Mouse (Mus musculus): ENCODE data around the gene Ulk4.

Ulk4 gene

DNA sequence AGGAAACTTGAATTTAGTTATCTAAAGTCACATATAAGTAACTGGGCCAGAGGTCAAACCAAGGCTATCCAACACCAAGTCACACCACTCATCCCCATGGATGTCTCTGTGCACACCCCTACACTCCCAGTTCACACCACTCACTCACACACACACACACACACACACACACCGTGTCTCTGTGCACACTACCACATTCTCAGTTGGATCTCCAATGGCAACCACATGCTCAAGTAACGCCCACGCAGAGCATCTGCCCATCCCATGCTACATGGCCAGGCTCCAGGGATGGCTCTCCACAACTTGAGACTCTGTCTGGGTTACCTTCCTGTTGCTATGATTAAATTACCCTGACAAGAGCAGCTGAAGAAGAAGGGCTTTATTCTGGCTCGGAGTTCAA is 201.8 kb downstream of the Ulk4 start:
- H3K4me3 ChIP-seq (replicated peaks; ENCODE audit: low read length), result no peak overlapping the region
- H3K9me3 ChIP-seq (ENCODE audit: low read length), result no peaks in the 10 kb centered on the region
- no peaks in the 10 kb centered on the region for H3K36me3 ChIP-seq (ENCODE audit: insufficient read depth, low read length)
- peaks cover 7% of the 10 kb centered on the region; the same call in 1 of the 2 replicates for H3K4me1 ChIP-seq (replicated peaks; ENCODE audit: low read depth, low read length)
- TF ChIP-seq NANOG (IDR thresholded peaks at IDR 0.05; ENCODE audit: borderline replicate concordance, low read length) (no peak), POU5F1 (IDR thresholded peaks at IDR 0.05; ENCODE audit: borderline replicate concordance, low read length) (no peak), CTCF (conservative IDR thresholded peaks at IDR 0.05; ENCODE audit: low read length) (no peak)
- H3K27me3 ChIP-seq (ENCODE audit: insufficient read depth, low read length), result no peaks in the 10 kb centered on the region

DNA sequence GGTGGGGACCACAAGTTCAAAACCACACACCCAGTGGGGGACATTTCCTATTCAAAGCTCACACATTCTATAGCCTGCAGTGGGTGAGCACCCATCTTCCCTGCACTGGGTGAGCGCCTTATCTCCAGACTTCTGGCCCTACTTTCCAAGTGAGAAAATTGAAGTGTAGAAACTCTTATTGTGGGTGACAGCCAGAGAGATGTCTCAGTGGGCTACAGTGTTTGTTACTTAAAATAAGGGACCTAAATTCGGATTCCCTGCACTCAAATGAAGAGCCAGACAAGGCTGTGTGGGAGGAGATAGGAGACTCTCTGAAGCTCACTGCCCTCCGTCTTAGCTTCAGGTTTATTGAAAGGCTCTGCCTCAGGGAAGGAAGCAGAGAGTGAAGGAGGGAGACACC is 202.3 kb downstream of the Ulk4 start:
- Histone ChIP-seq H3K9me3 (ENCODE audit: low read length) (no peaks in the 10 kb centered on the region), H3K27me3 (ENCODE audit: insufficient read depth, low read length) (no peaks in the 10 kb centered on the region), H3K4me3 (replicated peaks; ENCODE audit: low read length) (no peak overlapping the region), H3K36me3 (ENCODE audit: insufficient read depth, low read length) (no peaks in the 10 kb centered on the region), H3K4me1 (replicated peaks; ENCODE audit: low read depth, low read length) (peaks cover 7% of the 10 kb centered on the region; the same call in 1 of the 2 replicates)
- TF ChIP-seq NANOG (IDR thresholded peaks at IDR 0.05; ENCODE audit: borderline replicate concordance, low read length), result no peak

DNA sequence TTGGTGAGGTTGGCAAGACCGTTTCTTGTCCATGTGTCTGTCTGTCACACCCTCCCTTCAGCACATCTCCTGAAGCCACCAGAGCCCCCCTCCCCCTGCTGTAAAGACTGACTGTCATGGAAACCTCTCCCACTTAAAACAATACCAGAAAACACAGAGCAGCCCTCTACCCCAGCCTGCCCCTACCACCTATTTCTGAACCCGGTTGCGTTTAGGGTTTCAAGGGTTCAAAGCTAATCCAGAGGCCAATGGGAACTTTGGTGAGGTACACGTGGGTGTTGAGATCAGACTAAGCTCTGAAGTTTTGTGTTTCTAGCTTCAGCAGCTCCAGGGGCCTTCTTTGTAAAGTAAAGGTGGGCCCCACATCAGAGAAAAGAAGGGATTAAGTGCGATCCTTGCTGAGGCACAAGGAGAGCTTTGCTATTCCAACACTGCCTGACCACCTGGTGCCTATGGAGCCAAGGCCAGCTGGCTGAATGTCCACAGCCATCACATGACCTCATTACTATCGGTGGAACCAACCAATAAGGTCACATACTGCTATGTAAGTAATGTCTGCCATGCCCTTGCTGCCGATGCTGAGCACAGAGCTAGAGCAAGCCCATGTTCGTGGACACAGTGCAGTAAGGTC is 204.8 kb downstream of the Ulk4 start:
- Histone ChIP-seq H3K27me3 (ENCODE audit: insufficient read depth, low read length) (no peaks in the 10 kb centered on the region), H3K9me3 (ENCODE audit: low read length) (no peaks in the 10 kb centered on the region), H3K4me1 (replicated peaks; ENCODE audit: low read depth, low read length) (peaks cover 7% of the 10 kb centered on the region; the same call in 1 of the 2 replicates), H3K4me3 (replicated peaks; ENCODE audit: low read length) (no peak overlapping the region), H3K36me3 (ENCODE audit: insufficient read depth, low read length) (no peaks in the 10 kb centered on the region)
- TF ChIP-seq NANOG (IDR thresholded peaks at IDR 0.05; ENCODE audit: borderline replicate concordance, low read length) (no peak), POU5F1 (IDR thresholded peaks at IDR 0.05; ENCODE audit: borderline replicate concordance, low read length) (no peak), CTCF (conservative IDR thresholded peaks at IDR 0.05; ENCODE audit: low read length) (no peak)

DNA sequence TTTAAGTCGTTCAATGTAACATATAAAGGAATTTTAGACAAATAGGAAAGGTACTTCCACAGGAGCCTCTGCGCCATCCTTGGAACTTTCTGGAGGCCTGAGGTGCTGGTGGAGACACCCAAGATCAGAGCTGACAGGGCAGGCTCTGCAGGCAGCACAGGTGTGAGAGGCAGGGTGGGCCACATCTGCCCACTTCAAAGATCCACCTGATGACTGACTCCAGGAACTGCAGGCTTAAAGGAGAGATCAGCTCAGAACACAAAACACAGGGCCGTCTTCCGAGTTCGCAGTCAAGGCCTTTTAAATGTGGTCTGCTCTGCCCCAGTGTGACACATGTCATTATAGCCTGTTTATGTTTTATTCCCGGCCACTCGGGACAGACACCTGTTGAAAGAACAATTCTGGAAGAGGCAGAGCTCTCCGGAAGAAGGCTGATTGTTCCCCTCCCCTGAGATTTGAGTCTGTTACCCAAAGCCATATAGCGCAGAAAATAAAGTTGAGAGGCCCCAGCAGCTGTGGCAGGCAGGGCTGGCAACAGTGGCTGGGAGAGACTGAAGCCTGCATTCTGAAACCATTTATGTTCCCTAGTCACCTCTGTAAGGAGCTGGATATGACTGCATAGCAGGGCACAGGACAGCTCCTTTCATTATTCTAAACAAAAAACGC is 205.4 kb downstream of the Ulk4 start:
- Histone ChIP-seq H3K36me3 (ENCODE audit: insufficient read depth, low read length) (no peaks in the 10 kb centered on the region), H3K4me1 (replicated peaks; ENCODE audit: low read depth, low read length) (peaks cover 7% of the 10 kb centered on the region; the same call in 1 of the 2 replicates), H3K9me3 (ENCODE audit: low read length) (no peaks in the 10 kb centered on the region), H3K4me3 (replicated peaks; ENCODE audit: low read length) (no peak overlapping the region), H3K27me3 (ENCODE audit: insufficient read depth, low read length) (no peaks in the 10 kb centered on the region)
- no peak for TF ChIP-seq POU5F1 (IDR thresholded peaks at IDR 0.05; ENCODE audit: borderline replicate concordance, low read length)
- TF ChIP-seq NANOG (IDR thresholded peaks at IDR 0.05; ENCODE audit: borderline replicate concordance, low read length), result no peak
- TF ChIP-seq CTCF (conservative IDR thresholded peaks at IDR 0.05; ENCODE audit: low read length), result no peak

DNA sequence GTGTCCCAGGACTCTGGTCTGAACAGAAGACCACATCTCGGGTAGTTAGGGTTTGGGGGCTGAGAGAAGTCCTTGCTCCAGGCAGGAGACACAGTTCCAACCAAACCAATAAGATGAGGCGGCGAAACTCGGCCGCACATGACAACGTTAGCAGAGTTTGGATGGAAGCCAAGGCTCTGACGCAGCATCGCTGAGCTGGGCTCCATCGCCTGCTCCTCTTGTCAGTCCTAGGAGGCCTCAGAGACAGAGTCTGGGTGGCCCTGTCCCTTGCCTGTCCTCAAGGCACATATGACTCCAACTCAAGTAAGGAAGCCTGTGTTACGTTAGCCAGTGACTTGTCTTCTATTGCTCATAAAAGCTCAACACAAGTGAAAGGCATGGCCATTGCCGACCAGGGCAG is 205.9 kb downstream of the Ulk4 start:
- Histone ChIP-seq H3K27me3 (ENCODE audit: insufficient read depth, low read length) (no peaks in the 10 kb centered on the region), H3K4me3 (replicated peaks; ENCODE audit: low read length) (no peak overlapping the region), H3K9me3 (ENCODE audit: low read length) (no peaks in the 10 kb centered on the region), H3K4me1 (replicated peaks; ENCODE audit: low read depth, low read length) (peaks cover 3% of the 10 kb centered on the region; the same call in 1 of the 2 replicates), H3K36me3 (ENCODE audit: insufficient read depth, low read length) (no peaks in the 10 kb centered on the region)
- no peak for TF ChIP-seq CTCF (conservative IDR thresholded peaks at IDR 0.05; ENCODE audit: low read length)

DNA sequence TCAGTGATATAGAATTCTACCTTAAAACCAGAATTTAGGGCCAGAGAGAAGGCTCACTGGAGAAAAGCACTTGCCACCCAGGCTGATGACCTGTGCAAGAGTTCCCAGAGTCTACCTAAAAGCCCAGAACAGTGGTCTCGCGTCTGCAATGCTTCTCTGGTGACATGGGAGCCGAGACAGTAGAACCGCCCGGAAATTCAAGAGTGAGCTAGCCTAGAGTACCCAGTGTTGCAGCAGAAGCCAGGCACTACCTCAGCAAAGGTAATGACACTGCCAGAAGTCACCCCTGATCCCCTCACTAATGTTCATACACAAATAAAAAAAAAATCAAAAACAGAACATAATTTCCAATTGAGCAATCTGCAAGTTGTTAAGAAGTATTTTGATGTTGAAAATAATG is 208.9 kb downstream of the Ulk4 start:
- H3K36me3 ChIP-seq (ENCODE audit: insufficient read depth, low read length), result no peaks in the 10 kb centered on the region
- H3K27me3 ChIP-seq (ENCODE audit: insufficient read depth, low read length), result no peaks in the 10 kb centered on the region
- H3K4me3 ChIP-seq (replicated peaks; ENCODE audit: low read length), result no peak overlapping the region
- TF ChIP-seq CTCF (conservative IDR thresholded peaks at IDR 0.05; ENCODE audit: low read length) (no peak), POU5F1 (IDR thresholded peaks at IDR 0.05; ENCODE audit: borderline replicate concordance, low read length) (no peak), NANOG (IDR thresholded peaks at IDR 0.05; ENCODE audit: borderline replicate concordance, low read length) (no peak)
- no peaks in the 10 kb centered on the region; the same call in 1 of the 2 replicates for H3K4me1 ChIP-seq (replicated peaks; ENCODE audit: low read depth, low read length)
- H3K9me3 ChIP-seq (ENCODE audit: low read length), result no peaks in the 10 kb centered on the region

DNA sequence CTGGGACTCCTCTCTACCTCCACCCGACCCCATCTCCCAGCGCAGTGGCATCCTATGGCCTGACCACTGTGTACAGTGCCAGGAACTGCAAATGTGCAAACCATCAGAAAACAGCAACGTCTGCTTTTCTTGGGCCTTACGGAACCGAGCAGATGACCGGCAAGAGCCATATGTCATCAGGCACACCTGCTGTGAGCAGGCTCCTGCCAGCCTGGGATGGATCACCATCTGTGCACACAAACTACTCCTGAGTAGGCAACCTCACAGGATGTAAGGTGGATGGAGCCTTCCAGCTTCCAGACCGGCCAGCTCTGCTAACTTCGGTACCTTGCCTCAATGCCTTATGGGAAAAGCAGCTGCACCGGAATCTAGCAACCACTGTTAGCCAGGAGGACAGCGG is 210.0 kb downstream of the Ulk4 start:
- Histone ChIP-seq H3K4me3 (replicated peaks; ENCODE audit: low read length) (no peak overlapping the region), H3K36me3 (ENCODE audit: insufficient read depth, low read length) (no peaks in the 10 kb centered on the region), H3K4me1 (replicated peaks; ENCODE audit: low read depth, low read length) (peaks cover 4% of the 10 kb centered on the region), H3K27me3 (ENCODE audit: insufficient read depth, low read length) (no peaks in the 10 kb centered on the region), H3K9me3 (ENCODE audit: low read length) (no peaks in the 10 kb centered on the region)
- no peak for TF ChIP-seq CTCF (conservative IDR thresholded peaks at IDR 0.05; ENCODE audit: low read length)
- TF ChIP-seq POU5F1 (IDR thresholded peaks at IDR 0.05; ENCODE audit: borderline replicate concordance, low read length), result no peak
- TF ChIP-seq NANOG (IDR thresholded peaks at IDR 0.05; ENCODE audit: borderline replicate concordance, low read length), result no peak

DNA sequence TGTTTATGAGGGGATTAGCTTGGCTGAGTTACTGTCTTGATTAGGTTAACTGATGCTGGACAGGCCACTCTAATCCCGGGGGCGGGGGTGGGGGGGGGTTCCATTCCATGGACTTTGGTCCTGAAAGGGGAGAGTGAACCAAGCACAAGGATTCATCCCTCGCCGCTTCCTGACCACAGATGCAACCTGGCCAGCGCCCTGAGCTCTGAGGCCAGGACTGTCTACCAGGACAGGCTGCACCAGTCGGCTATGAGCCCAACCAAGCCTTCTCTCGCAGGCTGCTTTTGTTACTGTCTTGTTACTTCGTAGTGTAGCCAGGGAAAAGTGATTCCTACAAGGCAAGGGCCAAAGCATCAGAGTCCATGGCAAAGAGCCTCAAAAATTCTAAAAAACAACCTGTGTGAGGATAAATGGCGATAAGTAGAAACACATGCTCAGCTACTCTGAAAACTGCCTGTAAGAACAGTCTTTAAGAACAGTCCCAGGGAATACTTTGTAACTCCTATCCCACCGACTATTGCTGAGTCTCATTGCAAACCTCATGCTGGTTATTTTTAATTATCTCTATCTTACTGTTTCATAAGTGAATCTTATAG is 211.5 kb downstream of the Ulk4 start:
- no peak for TF ChIP-seq NANOG (IDR thresholded peaks at IDR 0.05; ENCODE audit: borderline replicate concordance, low read length)
- no peak for TF ChIP-seq CTCF (conservative IDR thresholded peaks at IDR 0.05; ENCODE audit: low read length)
- no peak for TF ChIP-seq POU5F1 (IDR thresholded peaks at IDR 0.05; ENCODE audit: borderline replicate concordance, low read length)
- H3K36me3 ChIP-seq (ENCODE audit: insufficient read depth, low read length), result no peaks in the 10 kb centered on the region
- H3K9me3 ChIP-seq (ENCODE audit: low read length), result no peaks in the 10 kb centered on the region
- H3K27me3 ChIP-seq (ENCODE audit: insufficient read depth, low read length), result no peaks in the 10 kb centered on the region
- H3K4me3 ChIP-seq (replicated peaks; ENCODE audit: low read length), result no peak overlapping the region
- peaks cover 4% of the 10 kb centered on the region for H3K4me1 ChIP-seq (replicated peaks; ENCODE audit: low read depth, low read length)

Measured in E14TG2a.4 (cell line).